Mouse (Mus musculus): Measurements from ENCODE around the gene Mtcl1.

The Mtcl1 gene

GRCm38 (mm10) chr17:66358026-66358978 is 91.2 kb downstream of the Mtcl1 start:
- no peak for DNase-seq

GRCm38 (mm10) chr17:66357171-66358025 is 92.2 kb downstream of the Mtcl1 start:
- no peak for DNase-seq

GRCm38 (mm10) chr17:66353907-66354306 is 95.6 kb downstream of the Mtcl1 start:
- no peak for DNase-seq

- peak in 1 of 2 experiments; percentile 57 for DNase-seq
Measured at GRCm38 (mm10) chr17:66352847-66353643, 96.5 kb downstream of the Mtcl1 start.

GRCm38 (mm10) chr17:66352219-66352618 is 97.3 kb downstream of the Mtcl1 start:
- DNase-seq: no peak

- no peak for DNase-seq
Measured at GRCm38 (mm10) chr17:66350689-66351088, 98.9 kb downstream of the Mtcl1 start.

- DNase-seq: no peak
Measured at GRCm38 (mm10) chr17:66350127-66350526, 99.4 kb downstream of the Mtcl1 start.

GRCm38 (mm10) chr17:66346378-66346777 is 103.2 kb downstream of the Mtcl1 start:
- DNase-seq: no peak

- DNase-seq: no peak
Measured at GRCm38 (mm10) chr17:66345680-66346079, 103.9 kb downstream of the Mtcl1 start.

GRCm38 (mm10) chr17:66342932-66343331 is 106.6 kb downstream of the Mtcl1 start:
- DNase-seq: no peak

- no peak for DNase-seq
Measured at GRCm38 (mm10) chr17:66341670-66342069, 107.9 kb downstream of the Mtcl1 start.

GRCm38 (mm10) chr17:66340798-66341197 is 108.8 kb downstream of the Mtcl1 start:
- DNase-seq: no peak

GRCm38 (mm10) chr17:66337929-66338328 is 111.6 kb downstream of the Mtcl1 start:
- no peak for DNase-seq

GRCm38 (mm10) chr17:66335568-66335967 is 114.0 kb downstream of the Mtcl1 start:
- no peak for DNase-seq

- no peak for DNase-seq
Measured at GRCm38 (mm10) chr17:66334894-66335293, 114.7 kb downstream of the Mtcl1 start.

GRCm38 (mm10) chr17:66331207-66331606 is 118.3 kb downstream of the Mtcl1 start:
- DNase-seq: no peak

- DNase-seq: peak in 1 of 2 experiments; percentile 19
Measured at GRCm38 (mm10) chr17:66326552-66327045, 123.0 kb downstream of the Mtcl1 start.

GRCm38 (mm10) chr17:66326204-66326545 is 123.4 kb downstream of the Mtcl1 start:
- no peak for DNase-seq

GRCm38 (mm10) chr17:66325440-66326203 is 123.9 kb downstream of the Mtcl1 start:
- DNase-seq: no peak

- DNase-seq: no peak
Measured at GRCm38 (mm10) chr17:66324836-66325235, 124.7 kb downstream of the Mtcl1 start.

- DNase-seq: no peak
Measured at GRCm38 (mm10) chr17:66322646-66323255, 126.8 kb downstream of the Mtcl1 start.

All from kidney, postnatal 36 days (tissue).